Mouse (Mus musculus) T-cell, adult 66 days (primary cell): ENCODE measurements around the gene Clcn5. TPM values are rescaled to one million over a fixed set of nuclear protein-coding genes. Genes with fewer than 3 reads are reported as not detected.

ENCODE experiments used
- total RNA-seq, 2 experiments: library from RNA; stranded (reverse); gene quantifications; 3 replicates in 1 of 2; 4 replicates in 1 of 2; pipeline ENCODE4 v1.2.4; 2023

The Clcn5 gene
- total RNA-seq, result 10 to 100 TPM in 1 of 2 experiments, 1 to 10 TPM in 1; 9.8 to 10.2 TPM

DNA sequence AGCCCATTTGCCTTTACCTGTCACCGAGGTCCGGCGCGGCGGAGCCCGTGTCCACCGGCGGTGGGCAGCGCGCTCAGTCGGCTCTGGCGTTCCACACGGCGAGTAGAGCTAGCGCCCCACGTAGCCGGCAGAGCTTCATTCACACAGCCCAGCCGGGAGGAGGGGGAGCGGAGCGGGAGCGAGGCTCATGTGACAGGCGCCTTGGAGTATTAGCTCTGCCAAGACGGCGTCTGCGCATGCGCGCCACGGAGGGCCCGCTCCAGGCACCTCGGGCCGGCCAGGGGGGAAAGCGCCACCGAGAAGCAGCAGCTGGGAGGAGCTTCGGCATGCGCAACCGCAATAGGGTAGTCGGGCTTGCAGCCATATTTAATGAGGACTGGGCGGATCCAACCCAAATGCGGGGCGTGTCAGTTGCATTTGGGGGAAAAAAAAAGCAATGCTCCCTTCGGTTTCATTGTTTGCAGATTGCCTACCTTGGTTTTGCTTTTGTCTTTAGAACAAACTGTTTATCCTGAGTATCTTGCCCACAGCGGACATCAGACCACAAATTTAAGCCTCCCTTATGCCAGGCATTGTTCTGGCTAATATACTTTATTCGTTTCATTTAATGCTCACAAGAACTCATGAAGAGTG is at the start of gene Clcn5:
Gene Clcn5 (minus strand): TSS at position 270 of the 633 bp plus-strand sequence.

Other genes starting within 250 kb of the Clcn5 start
- gene Usp27x, start 56.5 kb upstream of the Clcn5 start, total RNA-seq, result 1 to 10 TPM in 1 of 2 experiments, under 1 TPM in 1; 0.87 to 1.0 TPM